Mouse (Mus musculus) CH12.LX (cell line): ENCODE results near the gene Zfp334. TPM values are rescaled to one million over a fixed set of nuclear protein-coding genes. Genes with fewer than 3 reads are reported as not detected.

ENCODE experiments used
- DNase-seq: peaks from one replicate; pipeline ENCODE4 v3.0.0-alpha.2; 2013; ENCODE audit errors: extremely low read depth
- H3K27ac ChIP-seq: 2 replicates; pipeline ENCODE4 v1.5.1; 2012; ENCODE audit warnings: low read depth, mild to moderate bottlenecking, control low read depth, moderate library complexity; ENCODE audit not compliant: insufficient read depth
- H3K27me3 ChIP-seq: replicated peaks from 2 replicates; pipeline ENCODE3; 2012; ENCODE audit warnings: inconsistent platforms
- H3K36me3 ChIP-seq, 2 experiments: replicated peaks in 1 of 2; 2 replicates each; pipeline versions ENCODE3 to v1.6.1; 2012; ENCODE audit warnings: inconsistent platforms in 1 of 2, low read length in 1 of 2, mild to moderate bottlenecking in 1 of 2, mixed read lengths in 1 of 2, moderate library complexity in 1 of 2; ENCODE audit not compliant: control insufficient read depth in 1 of 2, insufficient read depth in 1 of 2
- H3K4me1 ChIP-seq, 2 experiments: 2 replicates each; pipeline ENCODE4 v1.6.1; 2012; ENCODE audit warnings: inconsistent platforms in 1 of 2, moderate library complexity in 1 of 2; ENCODE audit not compliant: insufficient read depth in 2 of 2, control insufficient read depth in 1 of 2
- H3K4me2 ChIP-seq: 2 replicates; pipeline ENCODE4 v1.6.1; 2012; ENCODE audit warnings: low read depth, mild to moderate bottlenecking, control low read depth; ENCODE audit not compliant: poor library complexity, insufficient read depth, severe bottlenecking
- H3K4me3 ChIP-seq, 3 experiments: fragments of 150-350 bp in 1 of 3; sonication (generic) in 1 of 3; replicated peaks in 1 of 3; 2 replicates each; pipeline versions ENCODE3 to v1.5.1; 2011 to 2012; ENCODE audit warnings: low read depth in 2 of 3, low read length in 2 of 3, mild to moderate bottlenecking in 2 of 3, moderate library complexity in 2 of 3, control low read depth in 1 of 3, improper control_type of control experiment in 1 of 3, inconsistent platforms in 1 of 3, mixed read lengths in 1 of 3; ENCODE audit not compliant: poor library complexity in 1 of 3
- H3K79me2 ChIP-seq: replicated peaks from 2 replicates; pipeline ENCODE4 v1.6.1; 2012; ENCODE audit warnings: mild to moderate bottlenecking, moderate library complexity; ENCODE audit not compliant: control insufficient read depth, poor library complexity, insufficient read depth, severe bottlenecking; ENCODE audit errors: extremely low read depth
- H3K9ac ChIP-seq: 2 replicates; pipeline ENCODE4 v1.6.1; 2012; ENCODE audit warnings: low read depth, mild to moderate bottlenecking, control low read depth, moderate library complexity; ENCODE audit not compliant: insufficient read depth
- H3K9me3 ChIP-seq: replicated peaks from 2 replicates; pipeline ENCODE3; 2012; ENCODE audit warnings: low read length, inconsistent platforms, mixed read lengths
- BHLHE40 ChIP-seq: IDR thresholded peaks from 2 replicates; pipeline ENCODE4 v1.6.1; 2011; ENCODE audit warnings: mild to moderate bottlenecking, low read depth, low read length, improper control_type of control experiment
- CHD1 ChIP-seq: IDR thresholded peaks from 2 replicates; pipeline ENCODE4 v1.6.1; 2012; ENCODE audit warnings: low read depth, low read length, improper control_type of control experiment, inconsistent platforms
- CHD2 ChIP-seq: IDR thresholded peaks from 2 replicates; pipeline ENCODE4 v1.6.1; 2011; ENCODE audit warnings: low read length, improper control_type of control experiment
- E2F4 ChIP-seq: IDR thresholded peaks from 2 replicates; pipeline ENCODE4 v1.6.1; 2011; ENCODE audit warnings: low read depth, low read length, improper control_type of control experiment; ENCODE audit not compliant: insufficient replicate concordance
- ELF1 ChIP-seq: IDR thresholded peaks from 2 replicates; pipeline ENCODE4 v1.6.1; 2014; ENCODE audit warnings: low read depth, mild to moderate bottlenecking, inconsistent platforms, low read length, improper control_type of control experiment
- EP300 ChIP-seq: IDR thresholded peaks from 2 replicates; pipeline ENCODE4 v1.6.1; 2011; ENCODE audit warnings: low read length, improper control_type of control experiment
- ETS1 ChIP-seq: conservative IDR thresholded peaks from 2 replicates; pipeline ENCODE4 v1.6.1; 2012; ENCODE audit warnings: low read depth, mild to moderate bottlenecking, inconsistent platforms, low read length, improper control_type of control experiment, moderate library complexity
- GABPA ChIP-seq: IDR thresholded peaks from 2 replicates; pipeline ENCODE4 v1.6.1; 2012; ENCODE audit warnings: low read depth, low read length, improper control_type of control experiment, inconsistent platforms; ENCODE audit not compliant: insufficient replicate concordance
- IRF4 ChIP-seq: IDR thresholded peaks from 2 replicates; pipeline ENCODE4 v1.6.1; 2014; ENCODE audit warnings: low read depth, mild to moderate bottlenecking, inconsistent platforms, low read length, improper control_type of control experiment
- NELFE ChIP-seq: IDR thresholded peaks from 2 replicates; pipeline ENCODE4 v1.6.1; 2011; ENCODE audit warnings: low read depth, low read length, improper control_type of control experiment
- PAX5 ChIP-seq: IDR thresholded peaks from 2 replicates; pipeline ENCODE4 v1.6.1; 2012; ENCODE audit warnings: low read length, inconsistent platforms, mixed read lengths
- POLR2A ChIP-seq: IDR thresholded peaks from 2 replicates; pipeline ENCODE4 v1.6.1; 2011; ENCODE audit warnings: low read depth, mild to moderate bottlenecking, improper control_type of control experiment, low read length
- POLR2AphosphoS2 ChIP-seq: IDR thresholded peaks from 2 replicates; pipeline ENCODE4 v1.6.1; 2011; ENCODE audit warnings: low read depth, low read length, improper control_type of control experiment
- RCOR1 ChIP-seq: conservative IDR thresholded peaks from 2 replicates; pipeline ENCODE4 v1.6.1; 2012; ENCODE audit warnings: low read depth, mild to moderate bottlenecking, inconsistent platforms, low read length, improper control_type of control experiment
- SIN3A ChIP-seq: IDR thresholded peaks from 2 replicates; pipeline ENCODE4 v1.6.1; 2012; ENCODE audit warnings: low read length, improper control_type of control experiment, inconsistent platforms
- UBTF ChIP-seq: IDR thresholded peaks from 2 replicates; pipeline ENCODE4 v1.6.1; 2012; ENCODE audit warnings: low read depth, mild to moderate bottlenecking, inconsistent platforms, low read length, improper control_type of control experiment, moderate library complexity
- USF1 ChIP-seq: IDR thresholded peaks from 2 replicates; pipeline ENCODE4 v1.6.1; 2014; ENCODE audit warnings: low read depth, mild to moderate bottlenecking, inconsistent platforms, low read length, improper control_type of control experiment
- ZMIZ1 ChIP-seq: IDR thresholded peaks from 2 replicates; pipeline ENCODE4 v1.6.1; 2012; ENCODE audit warnings: low read depth, mild to moderate bottlenecking, inconsistent platforms, low read length, improper control_type of control experiment
- ZNF384 ChIP-seq: IDR thresholded peaks from 2 replicates; pipeline ENCODE4 v1.6.1; 2012; ENCODE audit warnings: low read depth, low read length, improper control_type of control experiment, inconsistent platforms
- dilution Hi-C: fragments of 300-500 bp; cut with MboI; formaldehyde crosslinking; loops from 2 replicates; pipeline ENCODE4 v1.14.3; 2020; ENCODE audit warnings: low sequenced_read_pairs; ENCODE audit not compliant: extremely low pct_unique_long_range_greater_than_20kb, extremely low pct_ligation_motif_present
- in situ Hi-C: fragments of 300-500 bp; cut with MboI; formaldehyde crosslinking; loops from 3 replicates; pipeline ENCODE4 v1.14.3; 2019; ENCODE audit warnings: low sequenced_read_pairs, low pct_ligation_motif_present, low pct_unique_long_range_greater_than_20kb, mixed read lengths
- polyA plus RNA-seq: library from polyadenylated mRNA; unstranded; fragments of >175 nt; gene quantifications from 2 replicates; pipeline ENCODE4 v1.2.1, GENCODE M21; 2012; ENCODE audit warnings: low read depth; ENCODE audit not compliant: insufficient read length
- total RNA-seq, 2 experiments: library from RNA; depleted of rRNA; stranded (reverse); fragments of 300-350 nt in 1 of 2; fragments of >200 nt in 1 of 2; gene quantifications; 2 replicates each; pipeline ENCODE4 v1.2.3; 2012 to 2014

Zfp334 gene
- total and polyA plus RNA-seq, 3 experiments, result not detected

DNA sequence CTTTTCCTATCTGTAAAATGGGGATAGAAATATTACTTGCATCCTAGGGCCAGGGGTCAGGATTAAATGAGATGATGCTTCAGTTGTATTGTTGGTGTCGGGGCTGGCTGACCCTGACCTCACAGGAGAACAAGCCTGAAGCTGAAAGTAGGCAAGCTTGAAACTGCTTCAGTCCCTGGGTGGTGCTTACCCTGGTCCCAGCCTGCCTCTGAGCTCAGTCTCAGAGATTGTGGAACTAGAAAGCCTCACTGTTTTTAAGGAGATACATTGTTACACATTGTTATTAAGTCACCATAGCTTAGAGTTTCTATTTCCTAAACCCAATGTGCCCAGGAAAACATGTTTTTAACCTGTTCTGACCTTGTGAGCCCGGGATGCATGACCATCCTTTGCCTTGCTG lies 30.5 kb upstream of the Zfp334 start:
- dilution Hi-C loops (no loop called here), in situ Hi-C loops (no loop called here)
- Histone ChIP-seq H3K4me3 (no peak overlapping the region), H3K4me1 (peaks cover 0 to 3% of the 10 kb centered on the region in 2 experiments; a peak in 1 of 4 replicates), H3K27ac (no peak overlapping the region), H3K9ac (no peak overlapping the region), H3K4me2 (no peak overlapping the region), H3K27me3 (peaks cover 94% of the 10 kb centered on the region), H3K9me3 (no peaks in the 10 kb centered on the region), H3K36me3 (no peaks in the 10 kb centered on the region), H3K79me2 (no peaks in the 10 kb centered on the region)
- no peak for DNase-seq
- TF ChIP-seq CHD1, result no peak
- TF ChIP-seq USF1, result no peak

GRCm38 (mm10) chr2:165417291-165417690 lies 29.2 kb upstream of the Zfp334 start:
- H3K9ac ChIP-seq, result no peak overlapping the region
- DNase-seq, result no peak
- in situ Hi-C loops (no loop called here), dilution Hi-C loops (no loop called here)
- no peaks in the 10 kb centered on the region for H3K36me3 ChIP-seq
- H3K4me2 ChIP-seq, result no peak overlapping the region
- H3K4me1 ChIP-seq, result peaks cover 0 to 3% of the 10 kb centered on the region in 2 experiments; a peak in 1 of 4 replicates
- H3K27ac ChIP-seq, result no peak overlapping the region
- no peak for TF ChIP-seq BHLHE40
- TF ChIP-seq IRF4, result no peak
- TF ChIP-seq EP300, result no peak
- no peak for TF ChIP-seq RCOR1
- no peaks in the 10 kb centered on the region for H3K79me2 ChIP-seq
- H3K27me3 ChIP-seq, result peaks cover 91% of the 10 kb centered on the region
- H3K9me3 ChIP-seq, result no peaks in the 10 kb centered on the region
- H3K4me3 ChIP-seq, result no peak overlapping the region

DNA sequence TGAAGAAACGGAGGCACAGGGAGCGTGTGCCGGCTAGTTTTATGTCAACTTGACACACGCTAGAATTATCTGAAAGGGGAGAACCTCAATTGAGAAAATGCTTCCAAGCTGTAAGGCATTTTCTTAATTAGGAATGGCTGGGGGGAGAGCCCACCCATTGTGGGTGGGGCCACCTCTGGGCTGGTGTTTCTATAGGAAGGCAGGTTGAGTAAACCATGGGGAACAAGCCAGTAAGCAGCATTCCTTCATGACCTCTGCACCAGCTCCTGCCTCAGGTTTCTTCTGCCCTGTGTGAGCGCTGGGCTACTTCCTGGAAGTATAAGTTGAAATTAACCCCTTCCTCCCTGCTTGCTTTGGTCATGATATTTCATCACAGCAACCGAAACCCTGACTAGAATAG lies 27.7 kb upstream of the Zfp334 start:
- Histone ChIP-seq H3K27me3 (peaks cover 87% of the 10 kb centered on the region), H3K9me3 (no peaks in the 10 kb centered on the region), H3K4me1 (peaks cover 0 to 3% of the 10 kb centered on the region in 2 experiments; a peak in 1 of 4 replicates), H3K9ac (no peak overlapping the region), H3K79me2 (no peaks in the 10 kb centered on the region), H3K27ac (no peak overlapping the region), H3K4me2 (no peak overlapping the region), H3K36me3 (no peaks in the 10 kb centered on the region), H3K4me3 (no peak overlapping the region)
- dilution Hi-C loops, result no loop called here
- in situ Hi-C loops, result no loop called here
- no peak for DNase-seq
- TF ChIP-seq PAX5 (no peak), ZNF384 (no peak), ZMIZ1 (no peak), ELF1 (no peak), GABPA (no peak), SIN3A (no peak), POLR2A (no peak), NELFE (no peak), IRF4 (no peak), UBTF (no peak), POLR2AphosphoS2 (no peak), E2F4 (no peak), CHD2 (no peak), ETS1 (no peak)
